ENCODE assay signal across 8 mouse cellular contexts in the genomic region with DNA sequence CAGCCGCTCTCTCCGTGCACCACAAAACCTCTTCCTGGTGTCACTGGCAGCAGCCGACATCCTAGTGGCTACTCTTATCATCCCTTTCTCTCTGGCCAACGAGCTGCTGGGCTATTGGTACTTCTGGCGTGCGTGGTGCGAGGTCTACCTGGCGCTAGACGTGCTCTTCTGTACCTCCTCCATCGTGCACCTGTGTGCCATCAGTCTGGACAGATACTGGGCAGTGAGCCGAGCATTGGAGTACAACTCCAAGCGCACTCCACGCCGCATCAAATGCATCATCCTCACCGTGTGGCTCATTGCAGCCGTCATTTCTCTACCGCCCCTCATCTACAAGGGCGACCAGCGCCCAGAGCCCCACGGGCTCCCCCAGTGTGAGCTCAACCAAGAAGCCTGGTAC. TPM values are rescaled to one million over a fixed set of nuclear protein-coding genes. Genes with fewer than 3 reads are reported as not detected.
DNase-seq lines count a peak whose midpoint lies in the region; ATAC-seq and TF ChIP-seq lines count a peak whose summit lies in the region.

No protein-coding gene starts in this region.

- WGBS in forebrain, embryonic 16.5 days, result 4% methylated on average over 20 of the region's 20 CpGs
- 7% methylated on average over 20 of the region's 20 CpGs for WGBS in limb, embryonic 11.5 days
- 7% methylated on average over 19 of the region's 20 CpGs for WGBS in neural tube, embryonic 14.5 days

- no peak overlapping the region for H3K9ac ChIP-seq in forebrain, embryonic 16.5 days (replicated peaks; ENCODE audit: low read depth, low read length)
- H3K9ac ChIP-seq in limb, embryonic 11.5 days (ENCODE audit: low read length), result no peak overlapping the region
- H3K9ac ChIP-seq in neural tube, embryonic 14.5 days (replicated peaks; ENCODE audit: low read depth, low read length), result 0 out of 2 replicates have a peak overlapping the region, but pooled peaks have one; percentile 21

- no peak for ATAC-seq in forebrain, embryonic 16.5 days
- no peak for ATAC-seq in limb, embryonic 11.5 days (ENCODE audit: insufficient number of reproducible peaks, low FRiP score, low TSS enrichment, low read depth)
- no peak for ATAC-seq in neural tube, embryonic 14.5 days (ENCODE audit: low read depth)

- peaks cover 63% of the 10 kb centered on the region for H3K27me3 ChIP-seq in forebrain, embryonic 16.5 days (replicated peaks; ENCODE audit: control insufficient read depth, insufficient read depth, low read length)
- H3K27me3 ChIP-seq in limb, embryonic 11.5 days (ENCODE audit: control insufficient read depth, insufficient read depth, low read length), result peaks cover 48% of the 10 kb centered on the region
- H3K27me3 ChIP-seq in neural tube, embryonic 14.5 days (ENCODE audit: control insufficient read depth, insufficient read depth, low read length), result peaks cover 41% of the 10 kb centered on the region

- H3K9me3 ChIP-seq in forebrain, embryonic 16.5 days (ENCODE audit: control insufficient read depth, low read length), result no peaks in the 10 kb centered on the region
- H3K9me3 ChIP-seq in limb, embryonic 11.5 days (ENCODE audit: control insufficient read depth, low read length), result no peaks in the 10 kb centered on the region; the same call in 1 of the 2 replicates
- no peaks in the 10 kb centered on the region for H3K9me3 ChIP-seq in neural tube, embryonic 14.5 days (ENCODE audit: control insufficient read depth, low read length)

- no peak for DNase-seq in layer of hippocampus, adult 2 months (ENCODE audit: low spot score in 2 of 2)
- DNase-seq in layer of hippocampus, adult 9-11 months, result no peak
- DNase-seq in limb, embryonic 11.5 days (ENCODE audit: low spot score), result no peak
- no peak for DNase-seq in right cerebral cortex, adult 18-20 months
- DNase-seq in gastrocnemius, postnatal 25 days, result no peak
- no peak for DNase-seq in urinary bladder, postnatal 4 days (ENCODE audit: low spot score in 2 of 2)

- H3K4me2 ChIP-seq in forebrain, embryonic 16.5 days (ENCODE audit: low read length), result peak overlapping the region; percentile 76
- peak overlapping the region; percentile 41 for H3K4me2 ChIP-seq in limb, embryonic 11.5 days (ENCODE audit: low read depth, severe bottlenecking)
- peak overlapping the region; percentile 67 for H3K4me2 ChIP-seq in neural tube, embryonic 14.5 days (ENCODE audit: low read depth, low read length)

- peaks cover 14% of the 10 kb centered on the region for H3K4me1 ChIP-seq in forebrain, embryonic 16.5 days (replicated peaks; ENCODE audit: control insufficient read depth, insufficient read depth, low read length)
- H3K4me1 ChIP-seq in limb, embryonic 11.5 days (ENCODE audit: control insufficient read depth, insufficient read depth, low read length), result peaks cover 13% of the 10 kb centered on the region
- peaks cover 11% of the 10 kb centered on the region; the same call in 1 of the 2 replicates for H3K4me1 ChIP-seq in neural tube, embryonic 14.5 days (ENCODE audit: control insufficient read depth, insufficient read depth, low read length)

- no peaks in the 10 kb centered on the region for H3K36me3 ChIP-seq in forebrain, embryonic 16.5 days (ENCODE audit: control insufficient read depth, insufficient read depth)
- H3K36me3 ChIP-seq in limb, embryonic 11.5 days (ENCODE audit: control insufficient read depth, insufficient read depth, low read length), result no peaks in the 10 kb centered on the region
- no peaks in the 10 kb centered on the region for H3K36me3 ChIP-seq in neural tube, embryonic 14.5 days (ENCODE audit: control insufficient read depth, insufficient read depth, low read length)

- H3K4me3 ChIP-seq in layer of hippocampus, adult 2 months, result peak overlapping the region; percentile 46; the same call in 1 of the 2 replicates
- H3K4me3 ChIP-seq in forebrain, embryonic 16.5 days (replicated peaks; ENCODE audit: low read length), result peak overlapping the region; percentile 46
- peak overlapping the region; percentile 22 for H3K4me3 ChIP-seq in limb, embryonic 11.5 days (ENCODE audit: low read depth, low read length)
- peak overlapping the region; percentile 34; the same call in 1 of the 2 replicates for H3K4me3 ChIP-seq in neural tube, embryonic 14.5 days (ENCODE audit: low read depth, low read length)

- no peak for TF ChIP-seq CTCF in layer of hippocampus, adult 2 months (conservative IDR thresholded peaks at IDR 0.05)

- no peak overlapping the region for H3K27ac ChIP-seq in layer of hippocampus, adult 2 months
- H3K27ac ChIP-seq in forebrain, embryonic 16.5 days (ENCODE audit: low read length), result no peak overlapping the region
- H3K27ac ChIP-seq in limb, embryonic 11.5 days (replicated peaks; ENCODE audit: low read depth, low read length), result no peak overlapping the region
- no peak overlapping the region for H3K27ac ChIP-seq in neural tube, embryonic 14.5 days (ENCODE audit: low read depth, low read length)

RNA-seq across cellular contexts. Expression of gene Adra2b, which starts 0.7 kb away (rescaled TPM):
- under 1 TPM in 1 of 2 experiments, not detected in 1; 0.26 TPM for total RNA-seq in layer of hippocampus, adult 2 months (2021)
- 0.62 and 0.68 TPM in 2 replicates for polyA plus RNA-seq in forebrain, embryonic 16.5 days (2015; fragmentation: Nextera tagmentation; extraction: Ambion mirVana)
- 2.2 and 2.6 TPM in 2 replicates for polyA plus RNA-seq in limb, embryonic 11.5 days (2014; fragmentation: Nextera tagmentation; extraction: Ambion mirVana)
- 0.35 and 0.81 TPM in 2 replicates for polyA plus RNA-seq in neural tube, embryonic 14.5 days (2014; fragmentation: Nextera tagmentation; extraction: Ambion mirVana)
- under 1 TPM; 0.64 to 0.67 TPM for total RNA-seq in gastrocnemius, postnatal 25 days (2021)

RNA-seq across cellular contexts. Expression of gene Astl, which starts 25.3 kb away (rescaled TPM):
- not detected for total RNA-seq in layer of hippocampus, adult 2 months (2021)
- polyA plus RNA-seq in forebrain, embryonic 16.5 days (2015; fragmentation: Nextera tagmentation; extraction: Ambion mirVana), result not detected in 2 replicates
- not detected in 2 replicates for polyA plus RNA-seq in limb, embryonic 11.5 days (2014; fragmentation: Nextera tagmentation; extraction: Ambion mirVana)
- not detected in 2 replicates for polyA plus RNA-seq in neural tube, embryonic 14.5 days (2014; fragmentation: Nextera tagmentation; extraction: Ambion mirVana)
- not detected for total RNA-seq in gastrocnemius, postnatal 25 days (2021)

RNA-seq across cellular contexts. Expression of gene Dusp2, which starts 27.7 kb away (rescaled TPM):
- total RNA-seq in layer of hippocampus, adult 2 months (2021), result 1 to 10 TPM; 1.6 to 2.0 TPM
- 6.6 and 7.7 TPM in 2 replicates for polyA plus RNA-seq in forebrain, embryonic 16.5 days (2015; fragmentation: Nextera tagmentation; extraction: Ambion mirVana)
- 5.8 and 6.5 TPM in 2 replicates for polyA plus RNA-seq in limb, embryonic 11.5 days (2014; fragmentation: Nextera tagmentation; extraction: Ambion mirVana)
- 12.4 and 14.9 TPM in 2 replicates for polyA plus RNA-seq in neural tube, embryonic 14.5 days (2014; fragmentation: Nextera tagmentation; extraction: Ambion mirVana)
- 1 to 10 TPM in 1 of 2 experiments, under 1 TPM in 1; 0.91 to 1.1 TPM for total RNA-seq in gastrocnemius, postnatal 25 days (2021)
